Mouse (Mus musculus): ENCODE measurements around the gene Spock2.

- TF ChIP-seq GATA1 (IDR thresholded peaks at IDR 0.05; ENCODE audit: low read length): no peak
- TF ChIP-seq TAL1 (IDR thresholded peaks at IDR 0.05; ENCODE audit: low read length): no peak
Observed at GRCm38 (mm10) chr10:60084065-60084464, 22.0 kb upstream of the Spock2 start.

All from erythroblast, embryonic 14.5 days (primary cell).